Mouse (Mus musculus): ENCODE data around the gene Gdf9.

The Gdf9 gene

GRCm38 (mm10) chr11:53477833-53478232, 47.0 kb downstream of the Gdf9 start:
- DNase-seq (ENCODE audit: low read depth, low spot score) = no peak

GRCm38 (mm10) chr11:53478383-53479170, 47.8 kb downstream of the Gdf9 start:
- no peak for DNase-seq (ENCODE audit: low read depth, low spot score)

GRCm38 (mm10) chr11:53479171-53479782, 48.5 kb downstream of the Gdf9 start:
- no peak for DNase-seq (ENCODE audit: low read depth, low spot score)

- peak; percentile 27 for DNase-seq (ENCODE audit: low read depth, low spot score)
Observed at GRCm38 (mm10) chr11:53479783-53480301, 49.0 kb downstream of the Gdf9 start, which contains the start of the genes Gm9945 and Sowaha. Gene Gm9945 (plus strand): TSS chr11:53480166. Gene Sowaha (minus strand): TSS chr11:53480274.

GRCm38 (mm10) chr11:53481088-53481730, 50.4 kb downstream of the Gdf9 start:
- no peak for DNase-seq (ENCODE audit: low read depth, low spot score)

GRCm38 (mm10) chr11:53483159-53483891, 52.5 kb downstream of the Gdf9 start:
- no peak for DNase-seq (ENCODE audit: low read depth, low spot score)

- DNase-seq (ENCODE audit: low read depth, low spot score) = no peak
Observed at GRCm38 (mm10) chr11:53485719-53486118, 54.9 kb downstream of the Gdf9 start.

- DNase-seq (ENCODE audit: low read depth, low spot score) = no peak
Observed at GRCm38 (mm10) chr11:53486351-53486750, 55.5 kb downstream of the Gdf9 start.

- DNase-seq (ENCODE audit: low read depth, low spot score) = no peak
Observed at GRCm38 (mm10) chr11:53486822-53487594, 56.2 kb downstream of the Gdf9 start.
